Mouse (Mus musculus) heart, adult 2 months (tissue): ENCODE results near the gene Gm4301.
"Not testable (repeated sequence)": the region's sequence is repeated elsewhere in the genome, so short reads cannot be mapped to it uniquely, and the experiment has no call there.

Experiments used
- CTCF ChIP-seq: fragments of 200-600 bp; IDR thresholded peaks from 2 replicates; pipeline ENCODE4 v1.8.1; 2022; ENCODE audit warnings: antibody characterized with exemption, mild to moderate bottlenecking, moderate library complexity
- EP300 ChIP-seq: fragments of 200-500 bp; IDR thresholded peaks from 2 replicates; pipeline ENCODE4 v1.6.1; 2011; ENCODE audit warnings: low read depth, low read length, control low read depth; ENCODE audit not compliant: insufficient read depth
- POLR2A ChIP-seq: fragments of 200-500 bp; IDR thresholded peaks from 2 replicates; pipeline ENCODE4 v1.6.1; 2011; ENCODE audit warnings: mild to moderate bottlenecking, low read depth, low read length, control low read depth; ENCODE audit not compliant: insufficient read depth

DNA sequence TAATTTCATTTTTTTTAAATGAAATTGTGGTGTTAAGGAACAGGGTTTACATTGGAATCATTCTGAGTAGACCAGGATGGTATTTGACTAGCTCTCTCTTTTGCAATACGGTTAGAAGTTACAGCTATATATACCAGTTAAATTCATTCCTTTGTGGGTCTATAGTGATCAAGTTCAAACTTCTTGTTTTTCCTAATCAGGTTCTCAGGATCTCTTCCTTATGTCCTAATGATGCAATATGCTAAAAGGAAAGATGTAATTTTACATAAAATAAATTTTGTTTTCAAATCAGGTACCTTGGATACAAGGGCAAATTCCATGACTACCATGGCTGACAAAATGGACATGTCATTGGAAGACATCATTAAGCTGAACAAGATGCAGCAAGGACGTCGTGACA is 15.3 kb downstream of the Gm4301 start, which contains the start of gene Gm4305:
- TF ChIP-seq CTCF, POLR2A, EP300: not testable (repeated sequence)
